Mouse (Mus musculus): ENCODE results near the gene M1ap. TPM values are rescaled to one million over a fixed set of nuclear protein-coding genes. Genes with fewer than 3 reads are reported as not detected.

The M1ap gene
- total and polyA plus RNA-seq, 2 experiments from 2014 or later = 1.2 TPM; not detected in 1

DNA sequence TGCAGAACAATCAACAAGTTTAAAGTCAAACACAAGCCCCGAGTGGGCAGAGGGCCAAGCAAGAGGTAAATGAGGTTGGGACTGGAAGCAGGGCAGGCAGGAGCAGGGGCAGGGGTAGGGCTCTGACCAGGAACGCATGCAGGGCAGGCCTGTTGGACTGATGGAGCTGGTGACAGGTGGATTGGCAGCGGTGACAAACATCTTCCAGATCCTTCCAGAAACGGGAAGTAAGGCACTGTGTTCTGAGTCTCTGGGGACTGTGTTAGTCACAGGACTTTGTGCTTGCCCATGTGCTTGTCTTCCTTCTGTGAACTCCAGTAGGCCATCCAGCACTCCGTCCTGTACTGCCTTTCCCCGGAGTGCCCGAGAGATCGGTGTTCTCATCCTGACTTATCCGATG, 98.0 kb downstream of the M1ap start:
- H3K4me1 ChIP-seq (ENCODE audit: insufficient read depth, low read length) = no peaks in the 10 kb centered on the region
- no peaks in the 10 kb centered on the region for H3K27me3 ChIP-seq (ENCODE audit: insufficient read depth, low read length)
- TF ChIP-seq CTCF (IDR thresholded peaks at IDR 0.05) = no peak
- H3K4me2 ChIP-seq (ENCODE audit: low read depth, low read length, poor library complexity, severe bottlenecking) = no peak overlapping the region
- no peaks in the 10 kb centered on the region for H3K9me3 ChIP-seq (ENCODE audit: low read length)
- H3K27ac ChIP-seq (ENCODE audit: low read depth, low read length) = no peak overlapping the region
- H3K36me3 ChIP-seq (ENCODE audit: insufficient read depth, low read length) = no peaks in the 10 kb centered on the region
- WGBS = 79% methylated on average over 9 of the region's 9 CpGs
- H3K4me3 ChIP-seq (ENCODE audit: low read depth, low read length) = no peak overlapping the region
- H3K9ac ChIP-seq (replicated peaks; ENCODE audit: low read length, poor library complexity, severe bottlenecking) = no peak overlapping the region
- DNase-seq (ENCODE audit: low spot score) (no peak), ATAC-seq (ENCODE audit: low FRiP score) (no peak)

DNA sequence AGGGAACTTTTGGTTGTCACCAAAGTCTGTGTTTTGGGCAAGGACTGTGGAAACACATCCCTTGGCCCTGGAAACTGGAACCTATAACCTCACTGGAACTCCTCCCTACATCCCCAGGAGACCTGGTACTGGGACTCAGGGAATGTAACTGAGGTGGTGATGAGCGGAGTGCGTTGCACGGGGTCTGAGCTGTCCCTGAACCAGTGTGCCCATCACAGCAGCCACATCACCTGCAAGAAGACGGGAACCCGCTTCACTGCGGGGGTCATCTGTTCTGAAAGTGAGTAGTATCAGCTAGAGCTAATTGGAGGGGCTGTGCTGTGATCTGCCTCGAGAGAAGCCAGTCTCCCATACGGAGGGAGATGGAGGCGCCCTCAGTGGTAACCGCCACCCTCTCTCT, 102.7 kb downstream of the M1ap start:
- H3K9me3 ChIP-seq (ENCODE audit: low read length) = no peaks in the 10 kb centered on the region
- DNase-seq (ENCODE audit: low spot score) (no peak), ATAC-seq (ENCODE audit: low FRiP score) (no peak)
- H3K36me3 ChIP-seq (ENCODE audit: insufficient read depth, low read length) = 0 out of 2 replicates have a peak, but pooled peaks cover 5% of the 10 kb centered on the region
- WGBS = 70% methylated on average over 10 of the region's 10 CpGs
- no peak overlapping the region for H3K27ac ChIP-seq (ENCODE audit: low read depth, low read length)
- H3K27me3 ChIP-seq (ENCODE audit: insufficient read depth, low read length) = no peaks in the 10 kb centered on the region
- no peak overlapping the region for H3K4me2 ChIP-seq (ENCODE audit: low read depth, low read length, poor library complexity, severe bottlenecking)
- H3K9ac ChIP-seq (replicated peaks; ENCODE audit: low read length, poor library complexity, severe bottlenecking) = no peak overlapping the region
- TF ChIP-seq CTCF (IDR thresholded peaks at IDR 0.05) = no peak
- no peak overlapping the region for H3K4me3 ChIP-seq (ENCODE audit: low read depth, low read length)
- no peaks in the 10 kb centered on the region for H3K4me1 ChIP-seq (ENCODE audit: insufficient read depth, low read length)

DNA sequence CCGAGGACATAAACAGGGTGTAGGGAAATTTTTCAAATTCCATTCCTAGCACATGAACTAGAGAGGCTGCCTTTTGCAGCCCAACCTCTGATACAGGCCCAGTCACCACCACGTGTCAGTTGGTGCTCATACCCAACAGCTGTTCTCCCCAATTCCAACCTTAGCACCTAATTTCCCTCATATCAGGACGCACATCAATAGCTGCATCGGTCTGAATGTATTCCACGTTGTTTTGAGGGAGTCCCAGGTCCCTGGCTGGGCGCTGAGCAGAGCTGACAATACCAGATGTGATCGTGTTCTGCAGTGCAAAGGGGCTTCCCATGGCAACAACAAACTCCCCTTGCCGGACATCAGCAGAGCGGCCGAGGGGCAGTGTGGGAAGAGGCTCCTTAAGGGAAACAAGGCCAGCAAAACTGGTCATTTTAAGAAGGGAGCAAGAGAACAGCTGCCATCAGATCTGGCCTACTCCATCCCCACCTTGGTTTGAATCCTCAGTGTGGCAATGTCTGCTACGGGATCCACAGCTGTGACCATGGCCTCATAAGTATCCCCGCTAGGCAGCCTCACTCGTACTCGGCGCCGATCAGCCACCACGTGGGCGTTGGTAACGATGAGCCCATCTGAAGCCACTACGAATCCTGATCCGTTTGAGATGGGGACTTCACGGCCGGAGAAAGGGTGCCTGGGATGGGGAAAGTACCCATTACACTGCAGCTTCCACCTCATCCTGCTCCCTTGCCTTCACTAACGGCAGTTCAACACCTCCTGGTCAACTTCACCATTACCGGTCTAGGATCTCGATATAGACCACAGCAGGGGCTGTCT, 106.6 kb downstream of the M1ap start:
- ATAC-seq (ENCODE audit: low FRiP score) = peak; percentile 18; the same call in 1 of the 2 replicates
- Histone ChIP-seq H3K9ac (replicated peaks; ENCODE audit: low read length, poor library complexity, severe bottlenecking) (peak overlapping the region; percentile 79), H3K36me3 (ENCODE audit: insufficient read depth, low read length) (peaks cover 13% of the 10 kb centered on the region), H3K27me3 (ENCODE audit: insufficient read depth, low read length) (no peaks in the 10 kb centered on the region), H3K4me3 (ENCODE audit: low read depth, low read length) (peak overlapping the region; percentile 84), H3K4me1 (ENCODE audit: insufficient read depth, low read length) (peaks cover 10% of the 10 kb centered on the region), H3K9me3 (ENCODE audit: low read length) (no peaks in the 10 kb centered on the region), H3K27ac (ENCODE audit: low read depth, low read length) (peak overlapping the region; percentile 89), H3K4me2 (ENCODE audit: low read depth, low read length, poor library complexity, severe bottlenecking) (peak overlapping the region; percentile 90)
- TF ChIP-seq CTCF (IDR thresholded peaks at IDR 0.05) = no peak
- WGBS = under 1% methylated on average over 26 of the region's 26 CpGs
- DNase-seq (ENCODE audit: low spot score) = peak; percentile 39

DNA sequence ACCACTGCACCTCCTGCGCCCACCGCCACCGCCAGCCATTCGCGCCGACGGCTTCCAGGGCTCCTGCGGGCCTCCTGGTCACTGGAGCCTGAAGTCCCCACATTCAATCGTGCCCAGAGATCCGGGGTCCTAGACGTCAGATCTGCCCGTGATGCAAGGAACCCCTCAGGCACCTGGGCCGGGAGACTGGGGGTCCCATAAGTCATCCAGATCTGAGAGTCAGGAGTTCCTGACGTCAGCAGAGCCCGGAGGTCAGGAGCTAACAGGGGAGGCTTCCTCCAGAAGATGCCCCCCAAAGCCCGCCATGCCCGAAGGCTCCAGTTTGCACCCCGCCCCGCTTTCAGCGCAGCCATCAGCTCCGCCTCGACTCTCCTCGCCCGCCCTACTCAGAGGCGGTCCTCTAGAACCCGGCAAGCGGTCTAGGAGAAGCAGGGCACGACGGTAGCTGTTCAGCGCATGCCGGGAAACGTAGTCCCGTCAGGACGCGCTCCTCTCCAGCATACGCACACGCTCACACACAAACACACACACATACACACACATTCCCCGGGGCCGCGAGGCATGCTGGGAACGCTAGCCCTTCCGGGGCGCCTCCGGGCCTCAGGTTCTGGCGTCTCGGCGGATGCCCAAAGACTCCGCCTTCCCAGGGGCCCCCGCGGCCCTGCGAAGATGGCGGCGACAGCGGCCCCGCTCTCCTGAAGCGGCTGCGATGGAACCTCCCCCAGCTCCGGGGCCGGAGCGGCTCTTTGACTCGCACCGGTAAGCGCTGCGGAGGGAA, 107.6 kb downstream of the M1ap start, which contains the start of gene Aup1:
Gene Aup1 (plus strand): TSS at position 448 of the 778 bp plus-strand sequence.
- no peaks in the 10 kb centered on the region for H3K9me3 ChIP-seq (ENCODE audit: low read length)
- ATAC-seq (ENCODE audit: low FRiP score) (peak; percentile 96), DNase-seq (ENCODE audit: low spot score) (peak; percentile 99)
- H3K36me3 ChIP-seq (ENCODE audit: insufficient read depth, low read length) = peaks cover 13% of the 10 kb centered on the region
- H3K27ac ChIP-seq (ENCODE audit: low read depth, low read length) = peak within 1 kb of the TSS; percentile 89
- H3K4me3 ChIP-seq (ENCODE audit: low read depth, low read length) = peak within 1 kb of the TSS; percentile 84
- TF ChIP-seq CTCF (IDR thresholded peaks at IDR 0.05) = no peak
- peaks cover 10% of the 10 kb centered on the region for H3K4me1 ChIP-seq (ENCODE audit: insufficient read depth, low read length)
- H3K9ac ChIP-seq (replicated peaks; ENCODE audit: low read length, poor library complexity, severe bottlenecking) = peak within 1 kb of the TSS; percentile 79
- no peaks in the 10 kb centered on the region for H3K27me3 ChIP-seq (ENCODE audit: insufficient read depth, low read length)
- 0% methylated on average over 59 of the region's 64 CpGs for WGBS
- peak within 1 kb of the TSS; percentile 90 for H3K4me2 ChIP-seq (ENCODE audit: low read depth, low read length, poor library complexity, severe bottlenecking)

DNA sequence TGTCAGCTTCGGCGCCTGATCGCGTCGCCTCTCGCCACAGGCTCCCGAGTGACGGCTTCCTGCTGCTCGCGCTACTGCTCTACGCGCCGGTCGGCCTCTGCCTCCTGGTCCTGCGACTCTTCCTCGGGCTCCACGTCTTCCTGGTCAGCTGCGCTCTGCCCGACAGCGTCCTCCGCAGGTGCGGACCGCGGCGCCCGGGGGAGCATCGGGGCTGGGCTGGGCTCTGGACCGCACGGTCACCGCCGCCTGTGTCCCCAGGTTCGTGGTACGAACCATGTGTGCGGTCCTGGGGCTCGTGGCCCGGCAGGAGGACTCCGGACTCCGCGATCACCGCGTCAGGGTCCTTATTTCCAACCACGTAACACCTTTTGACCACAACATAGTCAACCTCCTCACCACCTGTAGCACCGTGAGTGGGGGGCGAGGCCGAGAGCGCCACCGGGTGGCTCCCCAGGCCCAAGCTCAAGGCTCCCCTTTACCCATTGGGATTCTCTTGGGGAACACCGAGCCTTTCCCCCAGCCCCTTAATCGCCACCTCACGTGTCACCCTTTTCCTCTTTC, 108.2 kb downstream of the M1ap start, which contains the start of gene Htra2:
Gene Htra2 (minus strand): TSS at position 403 of the 561 bp plus-strand sequence.
- WGBS = under 1% methylated on average over 50 of the region's 50 CpGs
- DNase-seq (ENCODE audit: low spot score) = peak; percentile 30
- H3K4me2 ChIP-seq (ENCODE audit: low read depth, low read length, poor library complexity, severe bottlenecking) = peak within 1 kb of the TSS; percentile 90
- TF ChIP-seq CTCF (IDR thresholded peaks at IDR 0.05) = peak; percentile 57
- H3K9me3 ChIP-seq (ENCODE audit: low read length) = no peaks in the 10 kb centered on the region
- peak; percentile 38 for ATAC-seq (ENCODE audit: low FRiP score)
- H3K27me3 ChIP-seq (ENCODE audit: insufficient read depth, low read length) = no peaks in the 10 kb centered on the region
- peak within 1 kb of the TSS; percentile 79 for H3K9ac ChIP-seq (replicated peaks; ENCODE audit: low read length, poor library complexity, severe bottlenecking)
- H3K4me3 ChIP-seq (ENCODE audit: low read depth, low read length) = peak within 1 kb of the TSS; percentile 84
- H3K36me3 ChIP-seq (ENCODE audit: insufficient read depth, low read length) = peaks cover 13% of the 10 kb centered on the region
- peak within 1 kb of the TSS; percentile 89 for H3K27ac ChIP-seq (ENCODE audit: low read depth, low read length)
- H3K4me1 ChIP-seq (ENCODE audit: insufficient read depth, low read length) = peaks cover 10% of the 10 kb centered on the region
